Mouse (Mus musculus): ENCODE results near the gene Klf8. TPM values are rescaled to one million over a fixed set of nuclear protein-coding genes. Genes with fewer than 3 reads are reported as not detected.

Klf8 gene
- polyA plus RNA-seq (2012; fragmentation: generic; extraction: Trizol), result under 1 TPM; 0.05 to 0.48 TPM

DNA sequence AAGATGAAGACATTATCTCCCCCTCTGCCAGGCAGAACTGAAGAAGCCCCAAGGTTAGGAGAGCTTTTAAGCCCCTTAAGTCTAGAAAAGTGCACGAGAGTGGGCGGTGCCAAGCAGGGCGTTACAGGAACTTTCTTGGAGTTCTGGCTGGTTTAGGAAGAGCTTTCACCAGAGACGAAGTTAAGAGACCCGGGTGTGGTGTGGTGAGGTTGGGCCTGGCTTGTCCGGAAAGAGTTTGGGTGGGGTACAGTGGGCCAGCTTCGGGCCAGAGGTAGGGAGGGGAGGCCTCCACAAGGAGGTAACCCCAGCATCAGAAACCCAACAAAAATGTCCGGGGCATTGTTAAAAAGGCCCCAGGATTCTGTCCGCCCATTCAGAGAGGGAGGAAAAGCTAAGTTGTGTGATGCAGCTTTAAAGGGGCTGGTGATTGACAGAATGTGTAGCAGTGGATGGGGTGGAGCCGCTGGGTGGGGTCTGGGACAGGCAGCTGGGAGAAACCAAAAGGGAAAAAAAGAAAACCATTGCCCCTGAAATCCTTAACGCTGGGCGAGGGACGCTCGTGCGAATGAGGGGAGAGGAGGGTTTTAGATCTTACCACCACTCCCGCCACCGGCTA lies at the start of gene Klf8:
Gene Klf8, plus strand, starts transcription at position 163 of the 616 bp plus-strand sequence.

Other genes starting within 250 kb of the Klf8 start
- gene Usp51, start 231.0 kb upstream of the Klf8 start, polyA plus RNA-seq (2012; fragmentation: generic; extraction: Trizol), result not detected
- gene Mageh1, start 199.9 kb upstream of the Klf8 start, polyA plus RNA-seq (2012; fragmentation: generic; extraction: Trizol), result under 1 TPM in 1 of 2 experiments, not detected in 1; 0.27 TPM
- not detected for gene Foxr2, start 118.7 kb upstream of the Klf8 start, polyA plus RNA-seq (2012; fragmentation: generic; extraction: Trizol)
- 1 to 10 TPM in 1 of 2 experiments, under 1 TPM in 1; 0.95 to 6.5 TPM for gene Rragb, start 97.5 kb upstream of the Klf8 start, polyA plus RNA-seq (2012; fragmentation: generic; extraction: Trizol)

Data from C3H10T1/2 (cell line).